Mouse (Mus musculus) heart, postnatal 0 days (tissue): ENCODE data around the gene Parva.

Source experiments
- CTCF ChIP-seq: IDR thresholded peaks from 2 replicates; pipeline ENCODE4 v1.5.1; 2016; ENCODE audit warnings: antibody characterized with exemption, control low read depth, low read depth
- EP300 ChIP-seq: IDR thresholded peaks from 2 replicates; pipeline ENCODE4 v1.6.1; 2016; ENCODE audit warnings: antibody characterized with exemption, low read depth

DNA sequence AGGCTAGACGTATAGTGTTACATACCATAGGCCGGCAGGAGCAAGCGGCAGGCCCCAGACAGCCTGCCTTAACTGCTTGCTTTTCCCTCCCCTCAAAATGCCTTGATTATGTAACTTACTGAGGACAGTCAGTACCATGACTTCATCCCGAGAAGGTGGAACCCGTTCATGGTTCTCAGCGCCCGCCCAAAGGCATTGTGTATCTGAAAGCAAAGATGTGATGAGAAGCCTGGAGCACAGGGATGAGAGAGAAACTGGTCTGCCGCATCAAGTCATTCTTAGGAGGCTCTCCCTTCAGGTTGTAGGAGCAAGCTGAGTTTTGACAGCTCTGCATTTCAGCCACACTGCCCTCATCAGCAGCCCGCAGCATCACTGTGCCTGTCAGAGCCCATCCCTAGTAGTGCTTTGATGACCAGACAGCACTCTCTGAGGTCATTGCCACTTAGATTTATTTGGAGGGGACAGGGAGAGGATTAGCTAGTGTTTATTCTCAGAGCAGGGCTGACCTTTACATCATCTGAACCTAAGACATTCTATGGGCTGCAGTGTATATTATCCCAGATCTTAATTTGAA lies 45.5 kb downstream of the Parva start:
- no peak for TF ChIP-seq CTCF
- TF ChIP-seq EP300, result no peak
